Mouse (Mus musculus) CH12.LX (cell line): ENCODE results near the gene Lamtor2.

Source experiments
- CHD2 ChIP-seq: IDR thresholded peaks from 2 replicates; pipeline ENCODE4 v1.6.1; 2011; ENCODE audit warnings: low read length, improper control_type of control experiment
- CTCF ChIP-seq, 2 experiments: IDR thresholded peaks in 1 of 2; conservative IDR thresholded peaks in 1 of 2; 2 replicates each; pipeline ENCODE4 v1.5.1; 2011 to 2012; ENCODE audit warnings: low read depth in 2 of 2, low read length in 2 of 2, improper control_type of control experiment in 1 of 2, inconsistent platforms in 1 of 2, mild to moderate bottlenecking in 1 of 2, moderate library complexity in 1 of 2
- EP300 ChIP-seq: IDR thresholded peaks from 2 replicates; pipeline ENCODE4 v1.6.1; 2011; ENCODE audit warnings: low read length, improper control_type of control experiment
- MXI1 ChIP-seq: IDR thresholded peaks from 2 replicates; pipeline ENCODE4 v1.6.1; 2011; ENCODE audit warnings: mild to moderate bottlenecking, low read depth, low read length, improper control_type of control experiment
- MYC ChIP-seq: IDR thresholded peaks from 2 replicates; pipeline ENCODE4 v1.6.1; 2011; ENCODE audit warnings: low read depth, mild to moderate bottlenecking, improper control_type of control experiment, low read length
- POLR2A ChIP-seq: IDR thresholded peaks from 2 replicates; pipeline ENCODE4 v1.6.1; 2011; ENCODE audit warnings: low read depth, mild to moderate bottlenecking, improper control_type of control experiment, low read length
- USF2 ChIP-seq: conservative IDR thresholded peaks from 2 replicates; pipeline ENCODE4 v1.6.1; 2011; ENCODE audit warnings: low read depth, low read length, improper control_type of control experiment
- ZKSCAN1 ChIP-seq: IDR thresholded peaks from 2 replicates; pipeline ENCODE4 v1.6.1; 2012; ENCODE audit warnings: low read depth, inconsistent platforms, low read length, improper control_type of control experiment, borderline replicate concordance

DNA sequence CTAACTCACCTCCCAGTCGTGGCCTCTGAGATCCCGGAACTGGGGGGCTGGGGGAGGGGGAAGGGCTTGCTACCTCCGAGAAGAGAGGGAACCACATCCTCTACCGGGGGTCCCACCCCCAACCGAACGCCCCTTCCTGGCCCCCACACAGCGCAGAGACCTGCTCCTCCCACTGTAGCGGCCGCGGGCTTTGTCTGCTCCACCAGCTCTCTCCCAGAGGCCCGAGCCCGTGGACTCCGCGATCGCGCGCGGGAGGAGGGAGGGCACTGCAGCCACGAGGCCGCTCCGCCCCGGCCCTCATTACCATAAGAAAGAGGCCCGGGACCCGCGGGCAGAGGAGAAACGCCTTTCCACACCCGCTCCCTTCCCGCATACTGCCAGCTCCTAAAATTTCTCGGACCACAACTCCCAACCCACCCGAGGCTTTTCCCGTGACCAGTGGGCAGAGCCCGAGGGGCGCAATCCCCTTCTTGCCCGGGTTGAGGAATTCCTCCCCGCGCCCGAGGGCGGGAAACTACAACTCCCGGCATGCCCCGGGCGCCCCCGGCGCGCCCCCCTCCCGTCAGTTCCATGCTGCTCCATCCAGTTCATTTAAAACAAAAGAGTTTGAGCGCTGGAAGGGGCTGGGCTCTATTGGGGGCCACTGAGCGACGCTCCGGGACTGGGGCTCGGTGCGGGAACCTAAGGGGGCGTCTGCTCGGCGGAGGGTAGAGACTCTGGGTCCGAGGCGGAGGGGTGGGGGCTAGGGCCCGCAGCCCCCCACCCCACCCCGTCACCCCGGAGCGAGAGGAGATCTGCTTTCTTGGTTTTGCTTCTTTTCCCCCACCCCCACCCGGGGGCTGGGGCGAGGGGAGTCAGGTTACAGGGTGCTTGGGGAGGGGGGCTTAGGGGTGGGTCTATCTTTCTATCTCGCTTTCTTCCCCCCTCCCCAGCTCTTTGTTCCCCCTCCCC lies 21.3 kb downstream of the Lamtor2 start:
- TF ChIP-seq MYC (peak; percentile 58; the same call in 1 of the 2 replicates), CTCF (conservative IDR thresholded peaks at IDR 0.05 in 1 of 2, IDR thresholded peaks at IDR 0.05 in 1 of 2; ENCODE audit: low read depth in 2 of 2, low read length in 2 of 2) (0 out of 4 replicates have a peak, but pooled peaks of 1 of the 2 experiments have one; percentile 2), CHD2 (peak; percentile 90), USF2 (no peak), EP300 (no peak), MXI1 (peak; percentile 96), POLR2A (peak; percentile 66; the same call in 1 of the 2 replicates), ZKSCAN1 (no peak)
